Mouse (Mus musculus): ENCODE results near the gene Cacna1g. TPM values are rescaled to one million over a fixed set of nuclear protein-coding genes. Genes with fewer than 3 reads are reported as not detected.

Cacna1g gene
- polyA plus RNA-seq, 1 experiment: 15.6 TPM

DNA sequence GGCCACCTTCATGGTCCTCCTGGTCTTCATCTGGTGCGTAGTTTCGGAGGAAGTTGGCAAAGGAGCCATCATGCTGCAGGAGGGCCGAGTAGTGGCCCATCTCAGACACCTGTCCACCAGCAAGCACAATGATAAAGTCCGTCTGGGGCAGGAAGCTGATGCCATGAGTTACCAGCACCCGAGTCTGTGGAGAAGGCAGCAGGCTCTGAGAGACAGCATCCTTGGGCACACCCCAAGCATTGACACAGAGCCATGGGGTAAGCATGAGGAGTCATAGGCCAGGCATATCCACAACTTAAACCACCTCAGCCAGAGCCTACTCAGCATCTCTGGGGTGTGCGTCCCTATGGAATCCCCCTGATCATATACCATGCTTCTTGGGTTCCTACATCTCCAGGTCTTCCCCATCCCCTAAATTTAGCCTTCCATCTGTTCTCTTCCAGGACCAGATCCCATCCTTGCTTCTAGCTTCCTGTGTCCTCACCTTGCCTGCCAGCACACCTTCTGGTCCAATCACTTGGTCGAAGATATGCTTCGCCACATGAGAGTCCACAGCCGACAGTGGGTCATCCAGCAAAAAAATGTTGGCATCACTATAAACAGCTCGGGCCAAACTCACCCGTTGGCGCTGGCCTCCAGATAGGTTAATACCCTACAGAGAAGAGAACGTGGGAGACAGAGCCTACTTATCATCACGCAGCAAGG is 112.7 kb downstream of the Cacna1g start:
- no peak for DNase-seq (ENCODE audit: low read depth)

DNA sequence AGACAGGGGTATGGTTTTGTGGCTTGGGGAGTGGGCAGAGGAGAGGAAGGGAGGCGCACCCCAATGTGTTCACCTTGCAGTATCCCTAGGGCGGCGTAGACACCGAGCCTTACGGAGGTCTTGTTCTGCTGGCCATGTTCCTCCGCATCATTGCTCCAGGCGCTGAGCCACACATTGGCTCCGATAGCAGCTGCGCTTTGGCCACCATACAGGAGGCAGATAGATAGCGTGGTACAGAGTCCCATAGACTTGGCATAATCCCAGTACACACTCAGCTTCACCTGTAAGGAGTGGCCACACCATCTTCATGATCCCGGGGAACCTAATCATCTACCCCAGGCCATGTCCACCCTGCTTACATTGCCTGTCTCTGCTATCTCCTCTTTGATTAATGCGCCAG is 114.8 kb downstream of the Cacna1g start:
- DNase-seq (ENCODE audit: low read depth): no peak

Other genes starting within 250 kb of the Cacna1g start
- 2.5 and 2.6 TPM in 2 replicates for gene Wfikkn2, start 228.2 kb downstream of the Cacna1g start, polyA plus RNA-seq (2012; rRNA removed)
- gene Gm21885, start 192.3 kb downstream of the Cacna1g start, polyA plus RNA-seq (2012; rRNA removed): not detected in 2 replicates
- gene Luc7l3, start 152.2 kb downstream of the Cacna1g start, polyA plus RNA-seq (2012; rRNA removed): 16.5 and 17.1 TPM in 2 replicates
- gene Ankrd40, start 146.2 kb downstream of the Cacna1g start, polyA plus RNA-seq (2012; rRNA removed): 132 and 151 TPM in 2 replicates
- 48.4 and 72.9 TPM in 2 replicates for gene Abcc3, start 81.2 kb downstream of the Cacna1g start, polyA plus RNA-seq (2012; rRNA removed)
- gene Spata20, start 12.0 kb upstream of the Cacna1g start, polyA plus RNA-seq (2012; rRNA removed): 4.4 and 7.0 TPM in 2 replicates
- 15.0 and 16.5 TPM in 2 replicates for gene Epn3, start 25.8 kb upstream of the Cacna1g start, polyA plus RNA-seq (2012; rRNA removed)
- 6.4 and 6.7 TPM in 2 replicates for gene Mycbpap, start 47.5 kb upstream of the Cacna1g start, polyA plus RNA-seq (2012; rRNA removed)
- gene Rsad1, start 75.1 kb upstream of the Cacna1g start, polyA plus RNA-seq (2012; rRNA removed): 7.2 and 8.9 TPM in 2 replicates
- gene Chad, start 90.8 kb upstream of the Cacna1g start, polyA plus RNA-seq (2012; rRNA removed): 1.6 and 4.7 TPM in 2 replicates
- gene Acsf2, start 127.7 kb upstream of the Cacna1g start, polyA plus RNA-seq (2012; rRNA removed): 17.7 and 19.6 TPM in 2 replicates
- gene Lrrc59, start 155.6 kb upstream of the Cacna1g start, polyA plus RNA-seq (2012; rRNA removed): 91.7 and 108 TPM in 2 replicates
- 58.3 and 73.0 TPM in 2 replicates for gene Mrpl27, start 179.6 kb upstream of the Cacna1g start, polyA plus RNA-seq (2012; rRNA removed)
- 0.28 and 0.66 TPM in 2 replicates for gene Eme1, start 179.8 kb upstream of the Cacna1g start, polyA plus RNA-seq (2012; rRNA removed)
- 24.0 and 26.6 TPM in 2 replicates for gene Xylt2, start 203.3 kb upstream of the Cacna1g start, polyA plus RNA-seq (2012; rRNA removed)
- gene Gm11541, start 230.3 kb upstream of the Cacna1g start, polyA plus RNA-seq (2012; rRNA removed): 0.06 TPM in 1 of 2 replicates, not detected in the other